Mouse (Mus musculus): ENCODE results near the gene Cntn2. TPM values are rescaled to one million over a fixed set of nuclear protein-coding genes. Genes with fewer than 3 reads are reported as not detected.

Cntn2 gene
- total RNA-seq, 2 experiments from 2014 or later: 1.2 to 2.0 TPM

Other genes starting within 250 kb of the Cntn2 start
- gene Klhdc8a, start 244.6 kb downstream of the Cntn2 start, total RNA-seq (2021): 100 to 1,000 TPM; 100 to 109 TPM
- 1 to 10 TPM; 3.3 to 7.4 TPM for gene Nuak2, start 227.1 kb downstream of the Cntn2 start, total RNA-seq (2021)
- 10 to 100 TPM; 32.8 to 50.6 TPM for gene Tmcc2, start 152.0 kb downstream of the Cntn2 start, total RNA-seq (2021)
- gene Dstyk, start 125.7 kb downstream of the Cntn2 start, total RNA-seq (2021): 10 to 100 TPM; 28.3 to 29.0 TPM
- gene Rbbp5, start 65.9 kb downstream of the Cntn2 start, total RNA-seq (2021): 10 to 100 TPM; 33.6 to 39.9 TPM
- 1 to 10 TPM; 5.2 to 5.4 TPM for gene Tmem81, start 37.0 kb downstream of the Cntn2 start, total RNA-seq (2021)
- gene Nfasc, start 198.5 kb upstream of the Cntn2 start, total RNA-seq (2021): 10 to 100 TPM; 12.5 to 13.0 TPM